Mouse (Mus musculus) lung, embryonic 16.5 days (tissue): ENCODE measurements at regions not wholly inside any gene's neighbourhood (a gene's known extent, or its start where the extent isn't known, plus 50 kb on each side); places are given as distances from the start of the nearest gene placed in this dataset.

Experiments used
- ATAC-seq: fragments of 200-750 bp; cut with Nextera tagmentation; 2 replicates; pipeline ENCODE4 v1.8.0; 2017; ENCODE audit warnings: low read depth, mild to moderate bottlenecking, moderate library complexity
- H3K27ac ChIP-seq: fragments of 300-500 bp; sonication (generic); 2 replicates; pipeline ENCODE4 v1.5.1; 2014; ENCODE audit warnings: mild to moderate bottlenecking, control low read depth, low read length
- H3K27me3 ChIP-seq: fragments of 300-500 bp; sonication (generic); 2 replicates; pipeline ENCODE4 v1.6.1; 2014; ENCODE audit warnings: low read depth, low read length, mixed read lengths; ENCODE audit not compliant: control insufficient read depth, insufficient read depth
- H3K36me3 ChIP-seq: fragments of 300-500 bp; sonication (generic); 2 replicates; pipeline ENCODE4 v1.6.1; 2014; ENCODE audit warnings: low read length; ENCODE audit not compliant: control insufficient read depth, insufficient read depth
- H3K4me1 ChIP-seq: fragments of 300-500 bp; sonication (generic); replicated peaks from 2 replicates; pipeline ENCODE4 v1.6.1; 2014; ENCODE audit warnings: low read length, mixed read lengths; ENCODE audit not compliant: control insufficient read depth, insufficient read depth
- H3K4me2 ChIP-seq: fragments of 300-500 bp; sonication (generic); 2 replicates; pipeline ENCODE4 v1.6.1; 2014; ENCODE audit warnings: low read depth, low read length, control low read depth
- H3K4me3 ChIP-seq: fragments of 300-500 bp; sonication (generic); 2 replicates; pipeline ENCODE4 v1.5.1; 2014; ENCODE audit warnings: mild to moderate bottlenecking, low read length, control low read depth
- H3K9ac ChIP-seq: fragments of 300-500 bp; sonication (generic); 2 replicates; pipeline ENCODE4 v1.6.1; 2014; ENCODE audit warnings: low read length, control low read depth
- H3K9me3 ChIP-seq: fragments of 300-500 bp; sonication (generic); 2 replicates; pipeline ENCODE4 v1.6.1; 2016; ENCODE audit warnings: low read length; ENCODE audit not compliant: control insufficient read depth
- WGBS: fragments of 180-500 bp; shearing (Covaris S2); extraction: QIAGEN DNeasy Blood & Tissue Kit; methylation state at CpG from one replicate; pipeline ENCODE4 v1.1.7; 2014; 5-methylcytosine and 5-hydroxymethylcytosine counted together

DNA sequence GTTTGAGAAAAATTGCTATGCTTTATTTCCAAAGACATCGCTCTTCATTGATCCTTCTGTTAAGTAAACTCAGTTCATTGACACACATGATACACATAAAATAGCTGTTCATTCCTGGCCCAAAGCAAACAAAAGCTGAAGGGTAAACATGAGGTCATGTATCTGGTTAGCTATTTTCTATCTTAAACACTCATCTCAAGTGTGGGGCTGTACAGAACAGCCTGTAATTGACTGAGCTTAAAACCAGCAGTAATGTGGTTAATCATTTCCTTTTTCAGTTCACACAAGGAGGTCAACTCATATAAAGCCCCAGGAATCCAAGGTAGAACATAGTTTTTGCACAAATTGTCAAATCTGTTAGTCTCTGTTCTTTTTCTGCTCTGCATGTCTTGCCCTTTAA is 94.5 kb downstream of the Cldn17 start:
- no peak for ATAC-seq
- Histone ChIP-seq H3K4me2 (no peak overlapping the region), H3K9ac (no peak overlapping the region), H3K27ac (no peak overlapping the region), H3K36me3 (no peaks in the 10 kb centered on the region), H3K27me3 (no peaks in the 10 kb centered on the region), H3K4me1 (no peaks in the 10 kb centered on the region), H3K9me3 (no peaks in the 10 kb centered on the region), H3K4me3 (no peak overlapping the region)
- 59% methylated on average over 1 of the region's 1 CpGs for WGBS

DNA sequence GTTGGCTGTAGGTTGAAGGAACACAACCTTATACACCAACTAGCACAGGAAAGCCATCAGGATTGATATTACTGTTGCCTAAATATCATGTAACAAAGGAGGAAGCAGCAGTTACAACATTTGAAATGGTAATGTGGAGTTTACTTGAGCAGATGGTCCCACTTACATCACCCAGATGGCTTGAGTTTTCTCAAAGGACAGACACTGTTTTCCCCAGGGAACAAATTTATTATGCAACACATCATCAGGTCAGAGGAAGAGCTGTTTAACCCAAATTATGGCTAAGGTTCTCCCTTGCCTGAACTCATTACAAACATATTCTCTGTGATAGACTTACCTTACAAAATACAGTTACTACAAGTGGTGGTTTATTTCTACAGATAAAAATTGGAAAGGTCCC is 98.6 kb downstream of the Cldn17 start:
- Histone ChIP-seq H3K4me1 (no peaks in the 10 kb centered on the region), H3K4me2 (no peak overlapping the region), H3K27me3 (no peaks in the 10 kb centered on the region), H3K36me3 (no peaks in the 10 kb centered on the region), H3K9ac (no peak overlapping the region), H3K27ac (no peak overlapping the region), H3K4me3 (no peak overlapping the region), H3K9me3 (no peaks in the 10 kb centered on the region)
- no peak for ATAC-seq

DNA sequence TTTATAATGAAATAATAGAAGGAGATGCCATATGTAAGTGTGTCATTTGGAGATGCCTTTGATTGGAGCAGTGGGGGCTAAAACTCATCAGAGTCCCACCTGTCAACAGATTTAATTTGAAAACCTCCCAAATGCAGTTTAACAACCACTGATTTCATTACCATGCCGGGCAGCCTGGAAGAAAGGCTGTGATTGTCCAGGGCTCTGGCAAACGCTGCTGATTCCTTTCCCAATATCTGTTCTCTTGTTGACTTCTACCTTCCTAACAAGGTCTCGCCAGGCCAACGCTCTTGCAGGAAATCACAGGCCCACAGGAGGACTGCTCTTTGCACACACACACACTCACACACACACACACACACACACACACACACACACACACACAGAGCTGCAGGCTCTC is 102.4 kb downstream of the Cldn17 start:
- H3K27ac ChIP-seq: no peak overlapping the region
- no peak overlapping the region for H3K9ac ChIP-seq
- H3K27me3 ChIP-seq: no peaks in the 10 kb centered on the region
- no peaks in the 10 kb centered on the region for H3K4me1 ChIP-seq
- H3K4me2 ChIP-seq: no peak overlapping the region
- ATAC-seq: no peak
- 76% methylated on average over 4 of the region's 4 CpGs for WGBS
- H3K9me3 ChIP-seq: no peaks in the 10 kb centered on the region
- H3K36me3 ChIP-seq: no peaks in the 10 kb centered on the region
- H3K4me3 ChIP-seq: no peak overlapping the region

DNA sequence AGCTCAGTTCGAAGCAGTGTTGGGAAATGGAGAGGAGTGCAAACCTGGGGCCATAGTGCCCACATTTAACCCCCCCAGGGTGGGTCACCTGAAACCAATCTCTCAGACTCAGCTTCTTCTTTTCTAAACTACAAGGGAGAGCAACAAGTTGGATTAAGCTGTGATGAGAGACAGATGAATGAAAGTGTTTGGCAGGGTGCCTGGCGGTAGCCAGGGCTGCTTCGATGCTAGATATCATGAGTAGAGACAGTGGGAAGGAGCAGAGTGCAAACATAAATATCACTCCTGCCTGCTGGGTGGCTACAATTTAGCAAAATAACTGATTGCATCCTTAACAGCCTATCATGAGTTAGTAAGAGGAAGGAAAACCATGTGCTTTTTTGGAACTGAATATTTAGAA is 106.9 kb downstream of the Cldn17 start:
- H3K4me2 ChIP-seq: no peak overlapping the region
- no peak overlapping the region for H3K4me3 ChIP-seq
- no peak for ATAC-seq
- H3K27ac ChIP-seq: no peak overlapping the region
- H3K9me3 ChIP-seq: no peaks in the 10 kb centered on the region
- no peak overlapping the region for H3K9ac ChIP-seq
- no peaks in the 10 kb centered on the region for H3K36me3 ChIP-seq
- H3K4me1 ChIP-seq: no peaks in the 10 kb centered on the region
- WGBS: 57% methylated on average over 3 of the region's 3 CpGs
- no peaks in the 10 kb centered on the region for H3K27me3 ChIP-seq

DNA sequence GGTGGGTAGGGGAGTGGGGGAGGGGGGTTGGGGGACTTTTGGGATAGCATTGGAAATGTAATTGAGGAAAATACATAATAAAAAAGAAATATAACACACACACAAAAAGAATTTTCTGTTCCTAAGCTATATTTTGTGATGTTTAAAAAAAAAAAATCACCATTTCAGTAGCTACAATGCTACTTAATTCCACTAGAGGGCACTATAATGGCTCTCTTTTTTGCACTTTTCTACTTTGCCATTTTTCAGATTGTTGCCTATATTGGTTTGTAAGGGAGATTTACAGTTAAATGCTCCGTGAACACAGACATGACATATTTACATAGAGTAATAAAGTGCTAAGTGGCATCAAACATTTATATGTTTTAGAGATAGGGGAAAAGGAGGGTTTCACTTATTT is 102.7 kb upstream of the Grik1 start:
- H3K4me1 ChIP-seq: no peaks in the 10 kb centered on the region

DNA sequence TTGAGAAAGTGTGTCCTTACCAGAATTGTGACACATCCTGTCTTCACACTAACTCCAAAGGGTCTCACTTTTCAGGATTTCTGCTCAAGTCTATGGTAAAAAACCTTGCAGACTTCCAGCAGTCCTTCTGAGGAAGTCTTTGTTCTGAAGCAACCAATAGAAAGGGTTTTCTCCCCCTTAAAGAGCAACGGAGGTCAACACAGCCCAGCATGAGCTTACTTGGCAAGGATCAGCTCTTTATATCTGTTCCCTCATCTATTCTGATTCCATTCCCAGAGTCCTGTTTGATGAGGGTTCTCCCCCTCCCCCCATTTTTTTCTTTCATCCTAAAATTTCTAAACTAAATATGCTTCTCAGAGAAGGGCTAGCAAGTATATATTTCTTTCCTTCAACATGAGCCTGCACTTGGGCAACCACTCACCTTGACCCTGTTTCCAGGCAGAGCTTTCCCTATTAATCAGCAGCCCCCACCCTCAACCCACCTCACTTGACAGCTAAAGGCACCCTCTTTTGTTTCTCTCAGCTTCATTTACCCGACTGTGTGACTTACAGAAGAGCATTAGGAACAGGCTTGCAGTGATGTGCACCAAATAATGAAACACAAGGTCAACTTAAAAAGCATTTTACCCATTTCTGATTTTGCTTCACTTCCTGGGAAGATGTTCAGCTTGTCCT is 91.7 kb upstream of the Grik1 start:
- Histone ChIP-seq H3K27ac (no peak overlapping the region), H3K27me3 (no peaks in the 10 kb centered on the region), H3K4me3 (no peak overlapping the region), H3K4me1 (0 out of 2 replicates have a peak, but pooled peaks cover 2% of the 10 kb centered on the region), H3K4me2 (no peak overlapping the region), H3K9me3 (no peaks in the 10 kb centered on the region), H3K9ac (no peak overlapping the region), H3K36me3 (no peaks in the 10 kb centered on the region)
- ATAC-seq: no peak
- WGBS: 3% methylated on average over 2 of the region's 2 CpGs

More for the DNA sequence above, 102.7 kb upstream of the Grik1 start:
- no peak overlapping the region for H3K9ac ChIP-seq
- no peak overlapping the region for H3K4me3 ChIP-seq
- no peaks in the 10 kb centered on the region for H3K9me3 ChIP-seq
- no peak overlapping the region for H3K4me2 ChIP-seq
- no peaks in the 10 kb centered on the region for H3K27me3 ChIP-seq
- no peaks in the 10 kb centered on the region for H3K36me3 ChIP-seq
- WGBS: 21% methylated on average over 1 of the region's 1 CpGs
- ATAC-seq: no peak
- no peak overlapping the region for H3K27ac ChIP-seq

DNA sequence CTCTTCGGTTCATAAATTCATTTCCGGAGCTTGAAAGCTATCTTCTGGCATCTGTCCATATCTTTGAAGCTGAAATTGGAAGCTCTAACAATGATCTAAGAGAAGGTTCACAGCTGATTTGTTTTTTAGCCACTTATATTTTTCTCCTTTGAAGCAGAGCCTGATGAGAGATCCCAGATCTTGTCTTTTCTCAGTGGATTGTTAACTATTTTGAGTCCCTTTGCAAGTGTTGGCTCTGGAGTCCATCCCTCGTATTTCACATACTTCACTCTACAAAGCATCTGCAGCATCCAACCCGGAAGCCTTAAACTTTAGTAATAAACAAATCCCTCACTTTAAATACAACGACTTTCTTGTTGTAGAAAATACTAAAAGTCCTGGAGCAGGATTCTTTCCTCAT is 85.6 kb upstream of the Grik1 start:
- WGBS: 33% methylated on average over 5 of the region's 5 CpGs
- peak; percentile 57 for ATAC-seq
- no peak overlapping the region for H3K4me2 ChIP-seq
- 0 out of 2 replicates have a peak, but pooled peaks cover 4% of the 10 kb centered on the region for H3K4me1 ChIP-seq
- no peak overlapping the region for H3K9ac ChIP-seq
- no peaks in the 10 kb centered on the region for H3K9me3 ChIP-seq
- no peak overlapping the region for H3K27ac ChIP-seq
- H3K36me3 ChIP-seq: no peaks in the 10 kb centered on the region
- H3K4me3 ChIP-seq: no peak overlapping the region
- no peaks in the 10 kb centered on the region for H3K27me3 ChIP-seq

DNA sequence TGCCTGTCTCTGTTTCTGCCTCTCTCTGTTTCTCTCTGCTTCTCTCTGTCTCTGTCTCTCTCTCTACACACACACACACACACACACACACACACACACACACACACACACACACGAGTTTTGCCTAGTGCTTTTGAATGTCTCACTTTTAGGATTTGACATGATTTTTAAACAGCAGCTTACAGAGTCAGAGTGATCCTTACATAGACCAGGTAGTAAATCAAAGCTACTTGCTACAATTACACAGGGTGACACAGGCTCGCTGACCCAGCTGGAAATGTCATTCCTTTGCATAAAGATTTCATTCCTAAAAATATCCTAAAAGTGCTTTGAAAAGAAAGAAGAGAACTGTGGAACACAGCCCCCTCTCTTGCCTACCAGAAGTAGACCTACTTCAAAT is 84.5 kb upstream of the Grik1 start:
- no peak overlapping the region for H3K4me2 ChIP-seq
- H3K27ac ChIP-seq: no peak overlapping the region
- WGBS: 30% methylated on average over 2 of the region's 2 CpGs
- no peak overlapping the region for H3K9ac ChIP-seq
- H3K4me1 ChIP-seq: 0 out of 2 replicates have a peak, but pooled peaks cover 4% of the 10 kb centered on the region
- no peak overlapping the region for H3K4me3 ChIP-seq
- no peak for ATAC-seq
- no peaks in the 10 kb centered on the region for H3K9me3 ChIP-seq
- H3K36me3 ChIP-seq: no peaks in the 10 kb centered on the region
- H3K27me3 ChIP-seq: no peaks in the 10 kb centered on the region

DNA sequence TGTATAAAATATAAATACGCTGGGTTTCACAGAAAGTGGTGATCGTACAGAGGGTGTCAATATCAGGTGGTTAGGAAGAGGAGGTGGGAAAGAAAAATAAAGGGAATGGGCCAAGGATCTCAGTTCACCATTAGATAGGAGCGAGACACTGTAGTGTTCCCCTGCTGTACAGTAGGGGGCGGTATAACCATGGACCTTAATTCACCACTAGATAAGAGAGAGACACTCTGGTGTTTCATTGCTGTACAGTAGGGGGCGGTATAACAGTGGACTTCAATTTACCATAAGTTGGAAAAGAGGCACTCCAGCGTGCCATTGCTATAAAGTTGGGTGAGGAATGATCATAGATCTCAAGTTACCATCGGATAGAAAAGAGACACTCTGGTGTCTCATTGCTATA is 82.0 kb upstream of the Grik1 start:
- no peak overlapping the region for H3K4me3 ChIP-seq
- H3K27me3 ChIP-seq: no peaks in the 10 kb centered on the region
- peak; percentile 54 for ATAC-seq
- H3K9ac ChIP-seq: no peak overlapping the region
- H3K4me2 ChIP-seq: no peak overlapping the region
- H3K36me3 ChIP-seq: no peaks in the 10 kb centered on the region
- H3K4me1 ChIP-seq: 0 out of 2 replicates have a peak, but pooled peaks cover 4% of the 10 kb centered on the region
- WGBS: 35% methylated on average over 7 of the region's 7 CpGs
- no peaks in the 10 kb centered on the region for H3K9me3 ChIP-seq
- H3K27ac ChIP-seq: no peak overlapping the region

DNA sequence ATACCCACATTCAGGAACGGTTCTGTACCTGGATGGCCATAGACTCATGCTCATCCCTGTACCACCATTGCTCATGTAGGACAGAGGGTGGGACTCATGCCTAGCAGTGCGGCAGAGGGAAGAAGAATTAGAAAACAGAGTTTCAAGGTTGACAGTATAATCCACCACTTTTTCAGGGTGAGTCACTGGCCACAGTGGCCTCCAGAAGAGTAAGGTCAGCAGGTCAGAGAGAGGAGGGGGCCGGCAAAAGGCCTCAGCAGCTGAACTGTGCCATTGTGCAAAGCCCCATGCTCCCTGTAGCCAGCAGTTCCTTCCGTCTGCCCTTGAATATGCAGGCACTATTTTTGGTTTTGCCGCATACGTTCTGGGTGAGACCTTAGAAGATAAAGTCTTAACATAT is 78.1 kb upstream of the Grik1 start:
- H3K4me1 ChIP-seq: no peaks in the 10 kb centered on the region
- WGBS: 52% methylated on average over 6 of the region's 6 CpGs
- H3K27ac ChIP-seq: no peak overlapping the region
- H3K27me3 ChIP-seq: no peaks in the 10 kb centered on the region
- H3K4me3 ChIP-seq: no peak overlapping the region
- no peaks in the 10 kb centered on the region for H3K36me3 ChIP-seq
- no peak overlapping the region for H3K9ac ChIP-seq
- no peak overlapping the region for H3K4me2 ChIP-seq
- no peak for ATAC-seq
- no peaks in the 10 kb centered on the region for H3K9me3 ChIP-seq
